Mouse (Mus musculus) cerebellum, adult 2 months (tissue): ENCODE results near the gene Kcnh5.

ENCODE experiments used
- CTCF ChIP-seq: fragments of 200-500 bp; IDR thresholded peaks from 2 replicates; pipeline ENCODE4 v1.5.1; 2011; ENCODE audit warnings: low read depth, mild to moderate bottlenecking, control low read depth, low read length, moderate library complexity, borderline replicate concordance; ENCODE audit not compliant: insufficient read depth
- POLR2A ChIP-seq: fragments of 200-500 bp; IDR thresholded peaks from 2 replicates; pipeline ENCODE4 v1.6.1; 2011; ENCODE audit warnings: low read length, control low read depth, borderline replicate concordance; ENCODE audit not compliant: insufficient read depth

DNA sequence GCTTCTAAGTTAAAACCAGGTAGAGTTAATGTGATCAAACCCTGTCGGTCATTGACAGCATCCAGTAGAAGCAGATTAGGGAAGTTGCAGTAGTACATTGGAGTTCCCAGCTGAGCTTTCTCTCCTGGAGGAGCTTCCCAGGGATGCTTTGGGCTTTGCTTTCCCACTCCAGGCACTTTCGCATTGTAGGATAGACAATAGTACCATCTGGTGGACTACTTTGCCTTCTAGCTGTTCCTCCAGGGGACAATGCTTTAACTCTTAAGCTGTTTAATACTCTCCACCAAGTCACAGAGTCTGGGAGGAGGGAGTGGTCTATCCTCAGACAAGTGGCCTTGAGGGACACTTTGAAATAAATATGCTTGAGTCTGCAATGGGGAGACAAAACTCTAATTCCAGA lies 12.3 kb upstream of the Kcnh5 start:
- no peak for TF ChIP-seq CTCF
- TF ChIP-seq POLR2A, result no peak
